In the genomic region with DNA sequence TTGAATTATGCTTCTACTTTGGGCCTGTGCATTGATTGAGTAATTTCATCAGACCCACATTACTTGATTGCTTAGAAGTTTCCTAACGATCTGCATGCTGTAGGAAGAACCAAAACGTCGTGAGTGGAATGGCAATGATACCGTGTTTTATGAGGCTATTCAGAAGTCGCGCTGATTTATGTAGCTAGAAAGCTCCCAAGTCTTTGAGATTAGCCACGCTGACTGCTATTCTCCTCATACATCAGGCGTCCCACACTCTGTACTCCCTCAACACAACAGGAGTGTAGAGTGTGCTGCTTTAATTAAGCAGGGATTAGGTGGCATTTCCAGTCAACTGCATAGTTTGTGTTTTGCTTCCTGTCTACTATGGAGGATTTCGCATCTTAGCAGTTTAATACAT, we compare ENCODE assay signal across 16 mouse cellular contexts. TPM values are rescaled to one million over a fixed set of nuclear protein-coding genes. Genes with fewer than 3 reads are reported as not detected.
DNase-seq lines count a peak whose midpoint lies in the region; ATAC-seq and TF ChIP-seq lines count a peak whose summit lies in the region.
"Had no signal": no experiment of that assay in that cellular context is flagged by ENCODE, and none has a peak within 500 bp of the region (broad histone marks: within the 10 kb centered on the region; RNA-seq: fewer than 3 reads in every experiment).

No protein-coding gene starts in this region.

- no peaks in the 10 kb centered on the region for H3K27me3 ChIP-seq in hindbrain, postnatal 0 days (ENCODE audit: insufficient read depth, low read length)
- no peaks in the 10 kb centered on the region for H3K27me3 ChIP-seq in neural tube, embryonic 11.5 days (ENCODE audit: control insufficient read depth, insufficient read depth, low read length)

- H3K4me2 ChIP-seq in hindbrain, postnatal 0 days (ENCODE audit: low read depth, low read length), result peak overlapping the region; percentile 64
- no peak overlapping the region for H3K4me2 ChIP-seq in neural tube, embryonic 11.5 days (ENCODE audit: low read depth)
- H3K4me2 ChIP-seq: lung, embryonic 14.5 days had no signal

- H3K9me3 ChIP-seq in hindbrain, postnatal 0 days (ENCODE audit: low read length), result no peaks in the 10 kb centered on the region
- H3K9me3 ChIP-seq in neural tube, embryonic 11.5 days (ENCODE audit: control insufficient read depth, low read length), result no peaks in the 10 kb centered on the region

- DNase-seq in cerebellum, adult 8-10 months, result peak; percentile 18
- no peak for DNase-seq in cerebellum, adult 9-10 months
- peak; percentile 35 for DNase-seq in brain, adult 2 months (ENCODE audit: low read depth, low spot score)
- peak; percentile 74 for DNase-seq in hindbrain, postnatal 0 days (ENCODE audit: low spot score)
- DNase-seq in neural tube, embryonic 11.5 days (ENCODE audit: low spot score), result peak; percentile 61
- DNase-seq in adrenal gland, adult 2 months, result no peak
- no peak for DNase-seq in left cerebral cortex, adult 8-10 months (ENCODE audit: low spot score in 2 of 2)
- DNase-seq in layer of hippocampus, adult 2 months (ENCODE audit: low spot score in 2 of 2), result no peak
- DNase-seq: adrenal gland, postnatal 25 days; heart, adult 18-20 months; heart, postnatal 10 days; liver; lung, embryonic 14.5 days; thymus, adult 18-20 months had no signal

- no peak for TF ChIP-seq CTCF in hindbrain, postnatal 0 days (IDR thresholded peaks at IDR 0.05; ENCODE audit: low read depth)
- no peak for TF ChIP-seq CTCF in layer of hippocampus, adult 2 months (conservative IDR thresholded peaks at IDR 0.05)

- H3K36me3 ChIP-seq in hindbrain, postnatal 0 days (ENCODE audit: insufficient read depth, low read length), result no peaks in the 10 kb centered on the region
- no peaks in the 10 kb centered on the region for H3K36me3 ChIP-seq in neural tube, embryonic 11.5 days (ENCODE audit: control insufficient read depth, insufficient read depth, low read length)

- WGBS in hindbrain, postnatal 0 days, result 16% methylated on average over 9 of the region's 9 CpGs
- 30% methylated on average over 9 of the region's 9 CpGs for WGBS in neural tube, embryonic 11.5 days

- no peak for ATAC-seq in hindbrain, postnatal 0 days
- peak; percentile 72 for ATAC-seq in neural tube, embryonic 11.5 days (ENCODE audit: insufficient read depth, low FRiP score, low TSS enrichment)
- ATAC-seq: intestine, postnatal 0 days had no signal

- no peak overlapping the region; the same call in 1 of the 2 replicates for H3K9ac ChIP-seq in hindbrain, postnatal 0 days (replicated peaks; ENCODE audit: low read length)
- H3K9ac ChIP-seq in neural tube, embryonic 11.5 days (ENCODE audit: low read length), result no peak overlapping the region
- H3K9ac ChIP-seq: lung, embryonic 14.5 days had no signal

- peak overlapping the region; percentile 41 for H3K27ac ChIP-seq in hindbrain, postnatal 0 days
- peak overlapping the region; percentile 42; the same call in 1 of the 2 replicates for H3K27ac ChIP-seq in neural tube, embryonic 11.5 days (ENCODE audit: low read depth, low read length)
- no peak overlapping the region for H3K27ac ChIP-seq in layer of hippocampus, adult 2 months

- H3K4me1 ChIP-seq in hindbrain, postnatal 0 days (ENCODE audit: insufficient read depth, low read length), result no peaks in the 10 kb centered on the region
- no peaks in the 10 kb centered on the region for H3K4me1 ChIP-seq in neural tube, embryonic 11.5 days (ENCODE audit: control insufficient read depth, insufficient read depth, low read length)

- H3K4me3 ChIP-seq in hindbrain, postnatal 0 days (ENCODE audit: low read length), result peak overlapping the region; percentile 27
- no peak overlapping the region for H3K4me3 ChIP-seq in neural tube, embryonic 11.5 days (ENCODE audit: low read depth, low read length)
- H3K4me3 ChIP-seq in layer of hippocampus, adult 2 months, result no peak overlapping the region
- H3K4me3 ChIP-seq: megakaryocyte, embryonic 14.5 days had no signal

RNA-seq across cellular contexts. Expression of gene Grid2, which starts 4.1 kb away (rescaled TPM):
- 51.0 and 52.9 TPM in 2 replicates for total RNA-seq in hindbrain, postnatal 0 days (2014; rRNA removed)
- 19.5 and 21.2 TPM in 2 replicates for polyA plus RNA-seq in hindbrain, postnatal 0 days (2015; fragmentation: Nextera tagmentation; extraction: Ambion mirVana)
- polyA plus RNA-seq in neural tube, embryonic 11.5 days (2014; fragmentation: Nextera tagmentation; extraction: Ambion mirVana), result 3.3 and 3.4 TPM in 2 replicates
- total RNA-seq in adrenal gland, adult 2 months (2021), result not detected
- 0.10 and 0.20 TPM in 2 replicates for polyA plus RNA-seq in adrenal gland, adult 2 months (2012; rRNA removed)
- total RNA-seq in left cerebral cortex, adult 8-10 months (2022), result 10 to 100 TPM; 20.9 to 24.0 (median 22.6) TPM
- total RNA-seq in layer of hippocampus, adult 2 months (2021), result 10 to 100 TPM; 15.2 to 17.7 TPM
- total RNA-seq: heart, adult 18-20 months had no signal

Comparison
In these comparisons a context has a peak if more than half of its experiments do, and no peak if none do; other contexts are left out.
1. DNase-seq: peak in cerebellum, adult 8-10 months (single experiment), brain, adult 2 months (single experiment), hindbrain, postnatal 0 days (single experiment) and neural tube, embryonic 11.5 days (single experiment); none in cerebellum, adult 9-10 months (single experiment), adrenal gland, adult 2 months (single experiment), left cerebral cortex, adult 8-10 months (0 of 2) and layer of hippocampus, adult 2 months (0 of 2).
2. RNA of gene Grid2, which starts 4.1 kb away (total RNA-seq): 51.0 to 52.9 TPM in hindbrain, postnatal 0 days, 20.9 to 24.0 TPM in left cerebral cortex, adult 8-10 months and 15.2 to 17.7 TPM in layer of hippocampus, adult 2 months; not detected in adrenal gland, adult 2 months; every median in the first group is over 10 times any median in the second.